Mouse (Mus musculus): ENCODE measurements around the gene Naaladl2. TPM values are rescaled to one million over a fixed set of nuclear protein-coding genes. Genes with fewer than 3 reads are reported as not detected.

Naaladl2 gene
- total RNA-seq, 2 experiments from 2014 or later, result 1.2 to 1.6 TPM

DNA sequence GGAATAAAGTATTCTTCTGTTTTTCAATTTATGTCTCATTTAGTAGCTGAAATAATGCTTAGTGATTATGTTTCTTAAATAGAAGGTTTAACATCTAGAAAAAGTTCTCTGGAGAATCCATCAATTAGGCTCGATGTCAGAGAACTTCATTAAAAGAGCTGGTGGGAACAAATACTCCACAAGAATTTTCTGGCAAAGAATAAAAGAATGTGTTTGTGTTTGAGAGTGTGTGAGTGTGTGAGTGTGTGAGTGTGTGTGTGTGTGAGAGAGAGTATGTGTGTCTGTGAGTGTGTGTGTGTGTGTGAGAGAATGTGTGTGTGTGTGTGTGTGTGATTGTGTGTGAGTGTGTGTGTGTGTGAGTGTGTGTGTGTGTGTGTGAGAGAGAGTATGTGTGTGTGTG lies 1170.3 kb downstream of the Naaladl2 start:
- no peak for DNase-seq (ENCODE audit: low spot score in 2 of 2)

DNA sequence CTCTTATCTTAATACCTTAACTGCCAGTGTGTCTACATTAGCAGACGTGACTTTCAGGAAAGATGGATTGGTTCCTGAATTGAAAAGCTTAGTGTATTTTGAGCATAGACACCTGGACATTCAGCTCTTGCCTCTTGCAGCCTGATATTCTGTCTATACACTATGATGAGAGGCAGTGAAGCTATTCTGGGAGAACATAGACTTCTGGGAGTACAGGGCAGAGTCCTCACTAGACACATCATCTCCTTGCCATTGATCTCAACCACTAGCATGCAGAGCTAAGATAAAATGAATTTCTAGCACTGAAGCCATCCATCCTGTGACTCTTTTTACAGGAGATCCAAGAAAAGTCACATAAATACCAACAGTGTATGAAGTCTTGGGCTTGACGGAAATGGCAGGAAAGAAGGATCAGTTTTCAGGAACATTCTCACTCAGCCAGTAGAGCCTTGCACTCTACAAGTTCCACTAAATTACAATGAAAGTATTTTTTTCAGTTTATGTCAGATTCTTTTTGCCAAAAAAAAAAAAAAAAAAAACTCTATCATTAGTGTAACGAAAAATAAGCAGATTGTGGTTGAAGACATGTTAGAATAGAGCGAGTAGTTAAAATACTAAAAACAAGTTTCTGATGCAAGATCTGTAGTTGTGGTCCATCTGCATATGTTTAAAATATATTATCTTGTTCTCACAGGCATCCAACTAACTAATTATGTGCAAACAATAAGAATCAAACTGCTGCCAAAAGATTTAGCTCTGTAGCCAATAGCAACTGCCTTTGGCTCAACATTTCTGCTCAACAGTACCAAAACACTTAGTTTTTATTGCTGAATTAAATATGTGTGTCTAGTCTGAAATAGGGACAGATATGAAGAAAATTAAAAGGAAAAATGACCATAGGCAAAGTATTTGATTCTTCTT lies 1171.1 kb downstream of the Naaladl2 start:
- no peak for DNase-seq (ENCODE audit: low spot score in 2 of 2)

DNA sequence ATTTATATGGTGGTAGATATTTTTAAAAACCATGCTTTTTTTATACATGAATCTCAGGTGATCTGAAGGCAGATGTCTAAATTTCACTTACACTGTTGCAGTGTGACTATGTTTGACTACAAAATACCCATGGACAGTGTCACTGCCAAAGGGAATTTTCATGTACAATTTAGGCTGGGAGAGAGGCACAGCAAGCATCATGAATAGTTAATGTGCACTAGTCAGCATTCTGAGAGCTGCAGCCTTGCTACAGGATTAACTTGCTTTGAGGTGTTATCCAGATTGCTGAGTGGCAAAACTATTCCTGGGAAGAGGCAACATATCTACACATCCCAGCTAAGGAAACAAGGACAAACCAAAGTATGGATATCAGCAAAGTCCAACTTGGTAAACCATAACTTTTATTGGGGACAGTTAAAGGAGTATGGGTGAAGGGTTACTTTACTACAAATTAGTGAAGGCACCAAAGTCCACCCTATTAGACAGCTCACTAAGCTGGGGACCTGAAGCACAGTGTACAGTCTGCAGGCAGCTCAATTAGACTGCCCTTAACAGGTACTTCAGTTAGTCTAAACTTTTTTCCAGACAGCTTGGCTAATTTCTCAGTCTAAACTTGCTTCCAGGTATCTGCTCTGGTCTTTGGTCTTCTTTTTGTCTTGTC lies 1181.0 kb downstream of the Naaladl2 start:
- no peak for DNase-seq (ENCODE audit: low spot score in 2 of 2)

DNA sequence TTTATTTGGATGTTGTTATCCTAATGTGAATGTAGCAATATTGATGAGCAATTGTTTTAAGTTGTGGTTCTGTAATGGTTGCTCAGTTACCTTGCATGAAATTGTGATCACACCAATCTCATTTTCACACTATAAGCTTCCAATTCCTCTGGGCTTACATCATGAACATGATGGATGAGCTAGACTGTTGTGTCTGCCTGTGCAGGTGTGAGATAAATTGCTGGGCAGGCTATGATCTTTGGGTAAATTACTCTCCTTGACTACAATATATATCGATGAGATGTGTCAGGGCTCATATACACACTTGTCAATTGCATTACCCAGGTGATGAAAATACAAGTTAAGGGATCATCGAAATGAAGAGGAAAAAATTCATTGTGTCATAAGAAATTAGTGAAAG lies 1197.9 kb downstream of the Naaladl2 start:
- no peak for DNase-seq (ENCODE audit: low spot score in 2 of 2)

DNA sequence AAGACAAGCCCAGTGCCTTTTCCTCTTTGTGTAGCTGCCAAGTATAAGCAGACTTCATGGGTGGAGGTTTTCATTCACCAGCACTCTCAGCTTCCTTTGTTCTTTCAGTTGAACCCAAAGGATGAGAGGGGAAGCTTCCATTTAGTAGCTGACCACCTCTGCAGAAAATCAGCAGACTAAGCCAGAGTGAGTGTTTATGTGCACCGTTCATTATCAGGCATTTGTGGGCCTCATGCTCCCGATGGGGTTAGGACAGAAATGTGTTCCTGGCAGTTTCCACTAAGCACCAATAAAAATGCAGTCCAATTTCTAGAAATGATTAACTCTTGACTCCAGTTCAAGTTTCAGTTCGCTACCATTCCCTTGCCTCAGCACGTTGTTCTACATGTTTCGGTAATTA lies 1206.8 kb downstream of the Naaladl2 start:
- no peak for DNase-seq (ENCODE audit: low spot score in 2 of 2)

DNA sequence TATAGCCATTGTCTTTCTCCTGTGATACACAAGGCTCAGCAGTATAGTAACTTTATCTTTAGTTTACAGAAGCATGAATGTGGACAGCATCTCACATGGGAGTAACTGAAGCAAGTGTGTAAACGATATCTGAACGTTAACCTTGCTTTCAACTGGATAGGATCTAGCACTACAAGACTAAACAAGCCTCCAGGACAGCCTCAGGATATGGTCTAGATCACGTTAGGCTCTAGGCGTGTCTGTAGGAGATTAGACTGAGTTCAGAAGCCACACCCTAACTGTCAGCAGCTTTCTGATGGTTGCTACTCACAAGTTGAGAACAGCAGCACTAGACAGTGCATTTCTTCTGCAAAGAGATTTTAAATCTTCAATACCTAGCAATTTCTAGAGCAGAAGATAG lies 1216.0 kb downstream of the Naaladl2 start:
- no peak for DNase-seq (ENCODE audit: low spot score in 2 of 2)

DNA sequence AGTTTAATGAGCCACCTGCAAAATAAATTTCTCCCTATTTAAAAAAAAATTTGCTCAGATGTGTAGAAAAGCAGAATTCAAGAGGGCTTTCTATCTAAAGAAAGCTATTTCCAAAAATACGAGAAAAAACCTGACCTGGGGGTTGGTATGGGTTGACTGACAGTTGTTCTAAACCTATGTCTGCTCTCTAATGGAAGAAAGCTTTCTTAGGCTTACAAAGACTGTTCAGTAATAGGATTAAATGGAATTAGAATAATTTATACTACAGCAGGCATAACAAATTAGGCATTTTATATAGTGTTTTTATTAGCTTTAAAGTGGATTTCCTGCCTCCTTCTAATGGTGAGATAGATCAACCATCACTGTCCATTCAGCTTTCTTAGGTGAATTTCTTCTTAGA lies 1236.4 kb downstream of the Naaladl2 start:
- DNase-seq (ENCODE audit: low spot score in 2 of 2), result no peak

DNA sequence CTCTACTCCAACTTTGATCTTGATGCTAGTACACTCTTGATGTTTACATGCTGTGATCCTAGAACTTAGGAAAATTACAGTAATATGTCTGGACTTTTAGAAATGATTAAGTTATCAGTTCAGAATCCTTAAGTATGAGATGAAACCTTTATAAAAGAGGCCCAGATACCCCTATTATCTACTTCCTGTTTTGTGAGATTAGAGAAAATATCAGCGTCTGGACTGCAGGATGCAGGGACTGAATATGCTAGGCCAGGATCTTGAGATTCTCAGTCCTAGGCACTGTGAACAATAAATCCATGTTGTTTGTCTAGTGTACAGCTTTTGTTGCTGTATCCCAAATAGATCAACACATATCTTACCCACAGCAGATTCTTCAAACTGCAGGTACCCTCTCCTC lies 1278.4 kb downstream of the Naaladl2 start:
- no peak for DNase-seq (ENCODE audit: low spot score in 2 of 2)

DNA sequence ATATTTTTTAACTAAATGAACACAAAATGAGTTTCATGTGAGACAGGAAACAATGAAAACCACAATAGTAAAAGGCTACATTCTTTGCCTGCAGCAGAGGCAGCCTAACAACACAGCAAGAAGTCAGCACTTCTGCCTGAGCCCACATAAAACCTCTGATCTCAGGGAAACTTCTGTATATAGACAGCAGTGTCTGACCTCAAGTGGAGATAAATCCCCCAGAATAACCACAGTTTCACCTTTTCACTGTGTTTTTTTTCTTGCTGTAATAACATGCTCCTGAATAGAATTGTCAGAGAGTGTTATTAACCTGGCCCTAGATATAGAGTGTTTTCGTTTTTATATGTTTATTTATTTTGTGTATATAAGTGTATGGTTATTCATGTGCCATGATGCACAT lies 1286.8 kb downstream of the Naaladl2 start:
- DNase-seq (ENCODE audit: low spot score in 2 of 2), result no peak

DNA sequence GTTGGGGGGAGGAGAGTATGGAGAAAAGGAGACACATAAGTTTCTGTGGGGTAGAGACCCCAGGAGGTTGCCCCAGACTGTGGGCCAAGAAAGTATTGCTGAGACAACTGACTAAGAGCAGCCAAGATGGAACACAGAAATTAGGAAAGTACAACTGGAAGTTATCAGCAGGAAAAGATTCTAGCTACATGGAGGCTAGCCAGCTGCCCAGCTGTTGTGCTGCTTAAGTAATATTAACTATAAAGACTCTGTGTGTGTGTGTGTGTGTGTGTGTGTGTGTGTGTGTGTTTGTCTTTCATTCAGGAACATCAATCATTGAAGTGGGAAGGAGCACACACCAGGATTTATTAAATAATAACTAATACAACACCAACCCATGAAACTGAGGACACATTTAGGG lies 1326.5 kb downstream of the Naaladl2 start:
- no peak for DNase-seq (ENCODE audit: low spot score in 2 of 2)

DNA sequence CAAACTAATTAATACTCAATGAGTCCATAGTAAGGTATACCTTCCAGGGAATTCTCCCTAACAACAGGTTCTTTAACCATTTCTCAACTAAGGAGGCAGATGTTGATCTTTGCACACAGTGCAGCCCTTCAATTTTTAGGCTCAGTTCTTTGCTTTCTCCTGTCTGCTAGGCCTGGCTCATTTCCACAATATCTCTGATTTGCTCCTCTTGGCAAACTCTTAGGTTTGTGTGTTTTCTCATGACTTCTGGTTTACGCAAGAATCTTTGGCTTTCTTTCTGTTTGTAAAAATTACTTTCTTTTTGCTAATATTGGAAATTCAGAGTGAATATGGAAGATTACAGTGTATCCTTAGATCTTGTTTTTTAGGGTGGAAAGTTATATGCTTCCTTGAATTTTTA lies 1385.3 kb downstream of the Naaladl2 start:
- DNase-seq (ENCODE audit: low spot score in 2 of 2), result no peak

Measured in layer of hippocampus, postnatal 10 days (tissue).